Mouse (Mus musculus) heart, embryonic 10.5 days (tissue): ENCODE measurements around the gene Ifna11. TPM values are rescaled to one million over a fixed set of nuclear protein-coding genes. Genes with fewer than 3 reads are reported as not detected.

Source experiments
- DNase-seq: peaks from one replicate; pipeline ENCODE4 v3.0.0-alpha.2; 2017; ENCODE audit warnings: low spot score
- H3K27ac ChIP-seq: fragments of 300-500 bp; sonication (generic); 2 replicates; pipeline ENCODE4 v1.5.1; 2016; ENCODE audit warnings: mild to moderate bottlenecking
- H3K27me3 ChIP-seq: fragments of 300-500 bp; sonication (generic); 2 replicates; pipeline ENCODE4 v1.6.1; 2016; ENCODE audit warnings: mild to moderate bottlenecking; ENCODE audit not compliant: poor library complexity, insufficient read depth, severe bottlenecking
- H3K36me3 ChIP-seq: fragments of 300-500 bp; sonication (generic); 2 replicates; pipeline ENCODE4 v1.6.1; 2016; ENCODE audit warnings: mild to moderate bottlenecking, moderate library complexity
- H3K4me1 ChIP-seq: fragments of 300-500 bp; sonication (generic); 2 replicates; pipeline ENCODE4 v1.6.1; 2016; ENCODE audit warnings: mild to moderate bottlenecking
- H3K4me3 ChIP-seq: fragments of 300-500 bp; sonication (generic); 2 replicates; pipeline ENCODE4 v1.5.1; 2016; ENCODE audit warnings: mild to moderate bottlenecking, moderate library complexity
- H3K9me3 ChIP-seq: fragments of 300-500 bp; sonication (generic); 2 replicates; pipeline ENCODE4 v1.6.1; 2016; ENCODE audit warnings: mild to moderate bottlenecking, moderate library complexity
- WGBS: fragments of 180-500 bp; shearing (Covaris S2); methylation state at CpG from one replicate; pipeline ENCODE4 v1.1.7; 2016; 5-methylcytosine and 5-hydroxymethylcytosine counted together
- polyA plus RNA-seq: library from polyadenylated mRNA; unstranded; fragments of >200 nt; fragmentation: Nextera tagmentation; extraction: Ambion mirVana; gene quantifications from 2 replicates; pipeline ENCODE4 v1.2.1, GENCODE M21; 2016

Gene Ifna11
- polyA plus RNA-seq, 1 experiment from 2014 or later: not detected

- H3K4me3 ChIP-seq: no peak overlapping the region
- 69% methylated on average over 4 of the region's 4 CpGs for WGBS
- no peaks in the 10 kb centered on the region for H3K27me3 ChIP-seq
- H3K4me1 ChIP-seq: no peaks in the 10 kb centered on the region
- H3K36me3 ChIP-seq: no peaks in the 10 kb centered on the region
- H3K9me3 ChIP-seq: no peaks in the 10 kb centered on the region
- DNase-seq: no peak
- no peak overlapping the region for H3K27ac ChIP-seq
Observed at GRCm38 (mm10) chr4:88851026-88851763, 31.4 kb downstream of the Ifna11 start.

GRCm38 (mm10) chr4:88859214-88859613 lies 39.5 kb downstream of the Ifna11 start:
- Histone ChIP-seq H3K36me3 (no peaks in the 10 kb centered on the region), H3K27me3 (peaks cover 12% of the 10 kb centered on the region), H3K4me1 (peaks cover 6% of the 10 kb centered on the region; the same call in 1 of the 2 replicates), H3K4me3 (no peak overlapping the region), H3K27ac (no peak overlapping the region), H3K9me3 (no peaks in the 10 kb centered on the region)
- no peak for DNase-seq

- Histone ChIP-seq H3K36me3 (no peaks in the 10 kb centered on the region), H3K27ac (no peak overlapping the region), H3K4me1 (peaks cover 8% of the 10 kb centered on the region), H3K4me3 (no peak overlapping the region), H3K9me3 (no peaks in the 10 kb centered on the region), H3K27me3 (peaks cover 32% of the 10 kb centered on the region)
- DNase-seq: no peak
- 3% methylated on average over 7 of the region's 7 CpGs for WGBS
Observed at GRCm38 (mm10) chr4:88863309-88863708, 43.5 kb downstream of the Ifna11 start.

- H3K4me1 ChIP-seq: peaks cover 14% of the 10 kb centered on the region
- peaks cover 32% of the 10 kb centered on the region for H3K27me3 ChIP-seq
- no peak overlapping the region for H3K4me3 ChIP-seq
- H3K36me3 ChIP-seq: no peaks in the 10 kb centered on the region
- no peak overlapping the region for H3K27ac ChIP-seq
- DNase-seq: no peak
- 55% methylated on average over 9 of the region's 9 CpGs for WGBS
- H3K9me3 ChIP-seq: no peaks in the 10 kb centered on the region
Observed at GRCm38 (mm10) chr4:88864599-88864998, 44.8 kb downstream of the Ifna11 start.

GRCm38 (mm10) chr4:88865011-88865569 lies 45.3 kb downstream of the Ifna11 start:
- Histone ChIP-seq H3K9me3 (no peaks in the 10 kb centered on the region), H3K4me3 (no peak overlapping the region), H3K27me3 (peaks cover 32% of the 10 kb centered on the region), H3K4me1 (peaks cover 14% of the 10 kb centered on the region), H3K36me3 (no peaks in the 10 kb centered on the region), H3K27ac (no peak overlapping the region)
- WGBS: 31% methylated on average over 6 of the region's 6 CpGs
- DNase-seq: no peak

- Histone ChIP-seq H3K4me3 (peak overlapping the region; percentile 75), H3K27ac (peak overlapping the region; percentile 84), H3K36me3 (no peaks in the 10 kb centered on the region), H3K4me1 (peaks cover 14% of the 10 kb centered on the region), H3K9me3 (no peaks in the 10 kb centered on the region), H3K27me3 (peaks cover 30% of the 10 kb centered on the region)
- 1% methylated on average over 8 of the region's 8 CpGs for WGBS
- DNase-seq: peak; percentile 85
Observed at GRCm38 (mm10) chr4:88867366-88867925, 47.7 kb downstream of the Ifna11 start.

GRCm38 (mm10) chr4:88867926-88868911 lies 48.5 kb downstream of the Ifna11 start:
- peak overlapping the region; percentile 84 for H3K27ac ChIP-seq
- 9% methylated on average over 31 of the region's 31 CpGs for WGBS

More at GRCm38 (mm10) chr4:88867926-88868911, 48.5 kb downstream of the Ifna11 start:
- Histone ChIP-seq H3K4me3 (peak overlapping the region; percentile 75), H3K27me3 (peaks cover 23% of the 10 kb centered on the region; the same call in 1 of the 2 replicates), H3K4me1 (peaks cover 10% of the 10 kb centered on the region), H3K36me3 (no peaks in the 10 kb centered on the region), H3K9me3 (no peaks in the 10 kb centered on the region)
- DNase-seq: peak; percentile 79

Other genes starting within 250 kb of the Ifna11 start
- not detected in 2 replicates for gene Ifna14, start 248.2 kb upstream of the Ifna11 start, polyA plus RNA-seq
- gene Ifna9, start 227.6 kb upstream of the Ifna11 start, polyA plus RNA-seq: not detected in 2 replicates
- not detected in 2 replicates for gene Ifna12, start 216.6 kb upstream of the Ifna11 start, polyA plus RNA-seq
- not detected in 2 replicates for gene C87499, start 185.5 kb upstream of the Ifna11 start, polyA plus RNA-seq
- not detected in 2 replicates for gene Ifna13, start 175.5 kb upstream of the Ifna11 start, polyA plus RNA-seq
- not detected in 2 replicates for gene Ifna16, start 143.0 kb upstream of the Ifna11 start, polyA plus RNA-seq
- gene Ifna2, start 136.0 kb upstream of the Ifna11 start, polyA plus RNA-seq: not detected in 2 replicates
- not detected in 2 replicates for gene Ifnab, start 128.6 kb upstream of the Ifna11 start, polyA plus RNA-seq
- 1.1 and 1.2 TPM in 2 replicates for gene Gm26566, start 98.2 kb upstream of the Ifna11 start, polyA plus RNA-seq
- gene Klhl9, start 97.5 kb upstream of the Ifna11 start, polyA plus RNA-seq: 83.9 and 88.7 TPM in 2 replicates
- gene Gm13271, start 65.1 kb upstream of the Ifna11 start, polyA plus RNA-seq: 0.30 TPM in 1 of 2 replicates, not detected in the other
- 0.28 and 0.36 TPM in 2 replicates for gene Gm13283, start 59.8 kb upstream of the Ifna11 start, polyA plus RNA-seq
- gene Gm13290, start 46.1 kb upstream of the Ifna11 start, polyA plus RNA-seq: not detected in 2 replicates
- not detected in 2 replicates for gene Gm13289, start 43.0 kb upstream of the Ifna11 start, polyA plus RNA-seq
- not detected in 2 replicates for gene Gm13272, start 40.1 kb upstream of the Ifna11 start, polyA plus RNA-seq
- gene Ifnz, start 37.8 kb upstream of the Ifna11 start, polyA plus RNA-seq: 0.21 TPM in 1 of 2 replicates, not detected in the other
- not detected in 2 replicates for gene Gm13276, start 34.2 kb upstream of the Ifna11 start, polyA plus RNA-seq
- gene Gm13277, start 31.3 kb upstream of the Ifna11 start, polyA plus RNA-seq: not detected in 2 replicates
- not detected in 2 replicates for gene Gm13278, start 28.4 kb upstream of the Ifna11 start, polyA plus RNA-seq
- not detected in 2 replicates for gene Gm13275, start 25.5 kb upstream of the Ifna11 start, polyA plus RNA-seq
- gene Gm13279, start 22.6 kb upstream of the Ifna11 start, polyA plus RNA-seq: not detected in 2 replicates
- 0.34 and 0.79 TPM in 2 replicates for gene Gm13285, start 20.3 kb upstream of the Ifna11 start, polyA plus RNA-seq
- not detected in 2 replicates for gene Gm13287, start 16.7 kb upstream of the Ifna11 start, polyA plus RNA-seq
- not detected in 2 replicates for gene Gm13288, start 14.4 kb upstream of the Ifna11 start, polyA plus RNA-seq
- not detected in 2 replicates for gene Ifna7, start 3.7 kb upstream of the Ifna11 start, polyA plus RNA-seq
- not detected in 2 replicates for gene Ifna6, start 7.5 kb downstream of the Ifna11 start, polyA plus RNA-seq
- not detected in 2 replicates for gene Ifna5, start 15.6 kb downstream of the Ifna11 start, polyA plus RNA-seq
- gene Ifna4, start 21.9 kb downstream of the Ifna11 start, polyA plus RNA-seq: not detected in 2 replicates
- not detected in 2 replicates for gene Ifna1, start 30.1 kb downstream of the Ifna11 start, polyA plus RNA-seq
- gene Ifne, start 60.2 kb downstream of the Ifna11 start, polyA plus RNA-seq: not detected in 2 replicates